Mouse (Mus musculus): ENCODE results near the gene Lrrc57. TPM values are rescaled to one million over a fixed set of nuclear protein-coding genes. Genes with fewer than 3 reads are reported as not detected.

Gene Lrrc57
- total and polyA plus RNA-seq, 3 experiments, result 11.1 to 17.5 TPM; not detected in 1

GRCm38 (mm10) chr2:120631957-120632356 is 22.6 kb upstream of the Lrrc57 start:
- Histone ChIP-seq H3K79me2 (ENCODE audit: control insufficient read depth, insufficient read depth, low read length, poor library complexity) (no peaks in the 10 kb centered on the region), H3K36me3 (ENCODE audit: control insufficient read depth in 1 of 2, insufficient read depth in 2 of 2, low read length in 2 of 2) (peaks cover 0 to 28% of the 10 kb centered on the region in 2 experiments; a peak in 2 of 4 replicates), H3K4me3 (ENCODE audit: control insufficient read depth in 1 of 2, insufficient read depth in 1 of 2, low read depth in 2 of 2, low read length in 2 of 2) (no peak overlapping the region), H3K27ac (ENCODE audit: control insufficient read depth, low read depth, low read length) (peak overlapping the region; percentile 35), H3K27me3 (ENCODE audit: control insufficient read depth in 1 of 2, insufficient read depth in 2 of 2, low read length in 2 of 2) (no peaks in the 10 kb centered on the region), H3K4me1 (ENCODE audit: control insufficient read depth in 1 of 2, insufficient read depth in 2 of 2, low read length in 2 of 2) (peaks cover 0 to 30% of the 10 kb centered on the region in 2 experiments), H3K9ac (ENCODE audit: control insufficient read depth, low read depth, low read length, poor library complexity, severe bottlenecking) (no peak overlapping the region), H3K9me3 (replicated peaks; ENCODE audit: insufficient read depth, low read length) (no peaks in the 10 kb centered on the region)
- TF ChIP-seq CTCF (IDR thresholded peaks at IDR 0.05 in 2 of 3, conservative IDR thresholded peaks at IDR 0.05 in 1 of 3; ENCODE audit: control insufficient read depth in 1 of 3, insufficient read depth in 1 of 3, low read depth in 2 of 3, low read length in 3 of 3, poor library complexity in 1 of 3, severe bottlenecking in 1 of 3) (no peak), MYC (IDR thresholded peaks at IDR 0.05; ENCODE audit: low read depth, low read length) (peak; percentile 73; the same call in 1 of the 2 replicates), MAX (IDR thresholded peaks at IDR 0.05; ENCODE audit: low read length) (0 out of 2 replicates have a peak, but pooled peaks have one; percentile 16), RCOR1 (IDR thresholded peaks at IDR 0.05; ENCODE audit: low read depth, low read length) (peak; percentile 90), ZKSCAN1 (IDR thresholded peaks at IDR 0.05; ENCODE audit: low read depth, low read length) (no peak), ELF1 (IDR thresholded peaks at IDR 0.05; ENCODE audit: low read depth, low read length) (0 out of 2 replicates have a peak, but pooled peaks have one; percentile 37), RAD21 (IDR thresholded peaks at IDR 0.05; ENCODE audit: low read depth, low read length) (no peak), SIN3A (IDR thresholded peaks at IDR 0.05; ENCODE audit: low read length) (peak; percentile 40; the same call in 1 of the 2 replicates), EP300 (IDR thresholded peaks at IDR 0.05; ENCODE audit: low read depth in 1 of 2, low read length in 2 of 2) (peak; percentile 27 to 34; a peak in 2 of 4 replicates), USF1 (IDR thresholded peaks at IDR 0.05; ENCODE audit: low read depth, low read length) (peak; percentile 85), CHD1 (IDR thresholded peaks at IDR 0.05; ENCODE audit: low read depth, low read length) (no peak), POLR2AphosphoS5 (IDR thresholded peaks at IDR 0.05; ENCODE audit: borderline replicate concordance, low read depth, low read length) (no peak), ETS1 (IDR thresholded peaks at IDR 0.05; ENCODE audit: low read depth, low read length) (peak; percentile 93), TCF12 (IDR thresholded peaks at IDR 0.05; ENCODE audit: low read depth, low read length) (peak; percentile 61)
- DNase-seq (ENCODE audit: low read depth, low spot score), result peak; percentile 95

GRCm38 (mm10) chr2:120631521-120631920 is 22.2 kb upstream of the Lrrc57 start:
- Histone ChIP-seq H3K36me3 (ENCODE audit: control insufficient read depth in 1 of 2, insufficient read depth in 2 of 2, low read length in 2 of 2) (peaks cover 0 to 28% of the 10 kb centered on the region in 2 experiments; a peak in 2 of 4 replicates), H3K4me1 (ENCODE audit: control insufficient read depth in 1 of 2, insufficient read depth in 2 of 2, low read length in 2 of 2) (peaks cover 0 to 30% of the 10 kb centered on the region in 2 experiments), H3K27ac (ENCODE audit: control insufficient read depth, low read depth, low read length) (peak overlapping the region; percentile 35), H3K4me3 (ENCODE audit: control insufficient read depth in 1 of 2, insufficient read depth in 1 of 2, low read depth in 2 of 2, low read length in 2 of 2) (no peak overlapping the region), H3K27me3 (ENCODE audit: control insufficient read depth in 1 of 2, insufficient read depth in 2 of 2, low read length in 2 of 2) (no peaks in the 10 kb centered on the region), H3K9me3 (replicated peaks; ENCODE audit: insufficient read depth, low read length) (no peaks in the 10 kb centered on the region), H3K79me2 (ENCODE audit: control insufficient read depth, insufficient read depth, low read length, poor library complexity) (no peaks in the 10 kb centered on the region), H3K9ac (ENCODE audit: control insufficient read depth, low read depth, low read length, poor library complexity, severe bottlenecking) (no peak overlapping the region)
- DNase-seq (ENCODE audit: low read depth, low spot score), result peak; percentile 56
- TF ChIP-seq USF2 (IDR thresholded peaks at IDR 0.05; ENCODE audit: borderline replicate concordance in 1 of 2, insufficient read depth in 1 of 2, low read depth in 1 of 2, low read length in 2 of 2), result no peak
- TF ChIP-seq HCFC1 (IDR thresholded peaks at IDR 0.05; ENCODE audit: low read depth, low read length), result no peak; the same call in none of the 2 replicates
- no peak for TF ChIP-seq CTCF (IDR thresholded peaks at IDR 0.05 in 2 of 3, conservative IDR thresholded peaks at IDR 0.05 in 1 of 3; ENCODE audit: control insufficient read depth in 1 of 3, insufficient read depth in 1 of 3, low read depth in 2 of 3, low read length in 3 of 3, poor library complexity in 1 of 3, severe bottlenecking in 1 of 3)
- TF ChIP-seq RAD21 (IDR thresholded peaks at IDR 0.05; ENCODE audit: low read depth, low read length), result no peak
- TF ChIP-seq NELFE (IDR thresholded peaks at IDR 0.05; ENCODE audit: low read depth, low read length), result no peak
- no peak for TF ChIP-seq POLR2AphosphoS2 (IDR thresholded peaks at IDR 0.05; ENCODE audit: low read length)
- TF ChIP-seq ZMIZ1 (IDR thresholded peaks at IDR 0.05; ENCODE audit: low read depth, low read length), result no peak
- no peak for TF ChIP-seq POLR2AphosphoS5 (IDR thresholded peaks at IDR 0.05; ENCODE audit: borderline replicate concordance, low read depth, low read length)
- peak; percentile 98 for TF ChIP-seq TCF12 (IDR thresholded peaks at IDR 0.05; ENCODE audit: low read depth, low read length)
- TF ChIP-seq GATA1 (IDR thresholded peaks at IDR 0.05; ENCODE audit: low read depth, low read length), result peak; percentile 95
- 0 out of 2 replicates have a peak, but pooled peaks have one; percentile 35 for TF ChIP-seq RCOR1 (IDR thresholded peaks at IDR 0.05; ENCODE audit: low read depth, low read length)
- no peak for TF ChIP-seq TBP (IDR thresholded peaks at IDR 0.05; ENCODE audit: low read depth, low read length)
- no peak for TF ChIP-seq CHD2 (IDR thresholded peaks at IDR 0.05; ENCODE audit: low read length)
- TF ChIP-seq MEF2A (IDR thresholded peaks at IDR 0.05; ENCODE audit: extremely low read depth, insufficient replicate concordance, low read depth, low read length, poor library complexity, severe bottlenecking), result no peak
- TF ChIP-seq TAL1 (IDR thresholded peaks at IDR 0.05; ENCODE audit: low read length), result peak; percentile 88
- TF ChIP-seq ELF1 (IDR thresholded peaks at IDR 0.05; ENCODE audit: low read depth, low read length), result no peak
- TF ChIP-seq POLR2A (IDR thresholded peaks at IDR 0.05; ENCODE audit: control insufficient read depth in 1 of 2, insufficient read depth in 1 of 2, low read depth in 1 of 2, low read length in 2 of 2, poor library complexity in 1 of 2), result no peak
- TF ChIP-seq MAZ (IDR thresholded peaks at IDR 0.05; ENCODE audit: low read depth, low read length), result peak; percentile 34; the same call in 1 of the 2 replicates
- no peak for TF ChIP-seq USF1 (IDR thresholded peaks at IDR 0.05; ENCODE audit: low read depth, low read length)
- no peak; the same call in 1 of the 2 replicates for TF ChIP-seq SIN3A (IDR thresholded peaks at IDR 0.05; ENCODE audit: low read length)
- peak; percentile 75 to 86 for TF ChIP-seq EP300 (IDR thresholded peaks at IDR 0.05; ENCODE audit: low read depth in 1 of 2, low read length in 2 of 2)
- TF ChIP-seq ZC3H11A (IDR thresholded peaks at IDR 0.05; ENCODE audit: low read depth, low read length), result no peak
- peak; percentile 94 for TF ChIP-seq ETS1 (IDR thresholded peaks at IDR 0.05; ENCODE audit: low read depth, low read length)
- TF ChIP-seq UBTF (IDR thresholded peaks at IDR 0.05; ENCODE audit: borderline replicate concordance, insufficient read depth, low read depth, low read length), result no peak
- peak; percentile 1; the same call in 1 of the 2 replicates for TF ChIP-seq MYC (IDR thresholded peaks at IDR 0.05; ENCODE audit: low read depth, low read length)

Measured in MEL (cell line).